Mouse (Mus musculus): ENCODE measurements around the gene Pxn.

DNA sequence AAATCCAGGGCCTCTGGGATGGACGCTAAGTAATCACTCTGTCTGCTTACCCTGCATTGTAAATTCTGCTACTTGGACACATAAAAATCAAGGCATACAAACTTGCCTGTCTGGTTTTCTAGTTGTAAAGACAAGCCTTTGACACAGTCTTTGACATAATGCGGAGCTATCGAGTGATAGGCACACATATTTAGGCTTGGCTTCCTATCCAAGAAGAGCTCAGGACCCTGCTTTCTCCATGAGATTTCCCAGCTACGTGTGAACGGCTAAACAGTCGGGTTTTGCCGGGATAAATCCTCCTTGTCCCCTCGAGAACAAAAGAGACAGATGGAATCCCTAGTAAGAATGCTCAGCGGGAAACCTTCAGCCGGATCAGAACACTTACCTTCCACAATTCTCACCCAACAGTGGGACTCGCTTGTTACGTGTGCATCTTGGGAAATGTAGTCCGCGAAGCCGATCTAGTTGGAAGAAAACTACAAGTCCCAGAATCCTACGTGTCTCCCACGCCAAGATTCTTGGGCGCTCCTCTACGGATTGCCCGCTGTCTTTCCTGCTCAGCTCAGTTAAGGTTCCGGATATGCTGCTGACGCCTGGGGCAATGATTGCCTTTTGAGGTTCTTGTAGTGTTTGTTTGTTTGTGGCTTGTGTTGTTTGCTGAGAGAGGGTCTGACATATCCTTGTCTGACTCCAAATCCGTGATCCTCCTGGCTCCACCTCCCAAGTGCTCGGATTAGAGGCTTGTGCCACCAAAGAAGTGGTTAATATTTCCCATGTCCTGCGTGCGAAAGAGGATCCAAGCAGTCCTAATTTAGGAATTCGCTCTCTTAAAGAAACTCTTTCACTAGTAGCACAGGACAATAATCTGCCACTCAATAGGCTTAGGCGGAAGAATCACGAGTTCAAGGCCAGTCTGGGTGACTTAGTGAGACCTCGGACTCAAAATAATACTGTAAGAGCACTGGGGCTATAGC, 22.2 kb upstream of the Pxn start, which contains the start of gene Sirt4:
- TF ChIP-seq GATA1 (IDR thresholded peaks at IDR 0.05; ENCODE audit: low read length) (no peak), TAL1 (IDR thresholded peaks at IDR 0.05; ENCODE audit: low read length) (no peak)
